Mouse (Mus musculus) embryonic facial prominence, embryonic 14.5 days (tissue): ENCODE data around the gene Stard8. TPM values are rescaled to one million over a fixed set of nuclear protein-coding genes. Genes with fewer than 3 reads are reported as not detected.

Experiments used
- ATAC-seq: fragments of 200-750 bp; cut with Nextera tagmentation; 2 replicates; pipeline ENCODE4 v1.8.0; 2017; ENCODE audit warnings: low read depth, moderate number of reproducible peaks, moderate TSS enrichment
- DNase-seq: peaks from one replicate; pipeline ENCODE4 v3.0.0-alpha.2; 2015; ENCODE audit warnings: low spot score
- H3K27ac ChIP-seq: fragments of 300-500 bp; sonication (generic); replicated peaks from 2 replicates; pipeline ENCODE4 v1.5.1; 2014; ENCODE audit warnings: low read depth, mild to moderate bottlenecking, low read length, moderate library complexity
- H3K27me3 ChIP-seq: fragments of 300-500 bp; sonication (generic); replicated peaks from 2 replicates; pipeline ENCODE4 v1.6.1; 2014; ENCODE audit warnings: low read length; ENCODE audit not compliant: control insufficient read depth, insufficient read depth
- H3K36me3 ChIP-seq: fragments of 300-500 bp; sonication (generic); 2 replicates; pipeline ENCODE4 v1.6.1; 2014; ENCODE audit warnings: low read length, mixed read lengths; ENCODE audit not compliant: control insufficient read depth, insufficient read depth
- H3K4me1 ChIP-seq: fragments of 300-500 bp; sonication (generic); 2 replicates; pipeline ENCODE4 v1.6.1; 2014; ENCODE audit warnings: antibody characterized with exemption, low read length; ENCODE audit not compliant: control insufficient read depth, insufficient read depth
- H3K4me2 ChIP-seq: fragments of 300-500 bp; sonication (generic); 2 replicates; pipeline ENCODE4 v1.6.1; 2014; ENCODE audit warnings: low read depth, mild to moderate bottlenecking, low read length, moderate library complexity, mixed read lengths
- H3K4me3 ChIP-seq: fragments of 300-500 bp; sonication (generic); 2 replicates; pipeline ENCODE4 v1.5.1; 2014; ENCODE audit warnings: low read depth, mild to moderate bottlenecking, low read length
- H3K9ac ChIP-seq: fragments of 300-500 bp; sonication (generic); 2 replicates; pipeline ENCODE4 v1.6.1; 2014; ENCODE audit warnings: low read depth, mild to moderate bottlenecking, low read length, moderate library complexity, mixed read lengths
- H3K9me3 ChIP-seq: fragments of 300-500 bp; sonication (generic); 2 replicates; pipeline ENCODE4 v1.6.1; 2016; ENCODE audit warnings: low read length; ENCODE audit not compliant: control insufficient read depth
- WGBS: fragments of 180-500 bp; shearing (Covaris S2); extraction: QIAGEN DNeasy Blood & Tissue Kit; methylation state at CpG from one replicate; pipeline ENCODE4 v1.1.7; 2014; 5-methylcytosine and 5-hydroxymethylcytosine counted together
- polyA plus RNA-seq: library from polyadenylated mRNA; unstranded; fragments of >200 nt; fragmentation: Nextera tagmentation; extraction: Ambion mirVana; gene quantifications from 2 replicates; pipeline ENCODE4 v1.2.1, GENCODE M21; 2014

The Stard8 gene
- polyA plus RNA-seq, 1 experiment from 2014 or later, result 10.6 TPM

GRCm38 (mm10) chrX:99023951-99024350 lies 20.9 kb downstream of the Stard8 start:
- WGBS, result 67% methylated on average over 1 of the region's 1 CpGs
- no peak overlapping the region for H3K27ac ChIP-seq
- no peak overlapping the region for H3K4me2 ChIP-seq
- H3K36me3 ChIP-seq, result no peaks in the 10 kb centered on the region
- H3K9ac ChIP-seq, result no peak overlapping the region
- no peaks in the 10 kb centered on the region for H3K9me3 ChIP-seq
- H3K4me3 ChIP-seq, result no peak overlapping the region
- no peaks in the 10 kb centered on the region for H3K4me1 ChIP-seq
- no peak for DNase-seq
- ATAC-seq, result no peak
- peaks cover 21% of the 10 kb centered on the region for H3K27me3 ChIP-seq

- Histone ChIP-seq H3K4me2 (no peak overlapping the region), H3K9me3 (no peaks in the 10 kb centered on the region), H3K27me3 (peaks cover 11% of the 10 kb centered on the region), H3K4me1 (no peaks in the 10 kb centered on the region), H3K4me3 (no peak overlapping the region), H3K36me3 (no peaks in the 10 kb centered on the region), H3K27ac (no peak overlapping the region), H3K9ac (no peak overlapping the region)
- WGBS, result 54% methylated on average over 3 of the region's 3 CpGs
- no peak for ATAC-seq
- DNase-seq, result no peak
These were observed 32.4 kb downstream of the Stard8 start for GRCm38 (mm10) chrX:99035407-99035806.

GRCm38 (mm10) chrX:99042451-99042951 lies 39.5 kb downstream of the Stard8 start:
- DNase-seq (peak; percentile 90), ATAC-seq (peak; percentile 96)
- H3K27ac ChIP-seq, result no peak overlapping the region
- H3K27me3 ChIP-seq, result peaks cover 26% of the 10 kb centered on the region
- 20% methylated on average over 20 of the region's 31 CpGs for WGBS
- no peaks in the 10 kb centered on the region for H3K36me3 ChIP-seq
- peak overlapping the region; percentile 82 for H3K4me2 ChIP-seq
- no peaks in the 10 kb centered on the region for H3K9me3 ChIP-seq
- peak overlapping the region; percentile 58 for H3K9ac ChIP-seq
- H3K4me3 ChIP-seq, result peak overlapping the region; percentile 45
- H3K4me1 ChIP-seq, result no peaks in the 10 kb centered on the region

- Histone ChIP-seq H3K27ac (no peak overlapping the region), H3K4me3 (peak overlapping the region; percentile 45), H3K4me2 (peak overlapping the region; percentile 82), H3K27me3 (peaks cover 26% of the 10 kb centered on the region), H3K9me3 (no peaks in the 10 kb centered on the region), H3K4me1 (no peaks in the 10 kb centered on the region), H3K36me3 (no peaks in the 10 kb centered on the region), H3K9ac (peak overlapping the region; percentile 58)
- ATAC-seq (no peak), DNase-seq (no peak)
- WGBS, result 42% methylated on average over 6 of the region's 6 CpGs
These were observed 40.2 kb downstream of the Stard8 start for GRCm38 (mm10) chrX:99043275-99043674.

GRCm38 (mm10) chrX:99043739-99044138 lies 40.7 kb downstream of the Stard8 start:
- H3K4me3 ChIP-seq, result no peak overlapping the region; the same call in 1 of the 2 replicates
- ATAC-seq (no peak), DNase-seq (no peak)
- no peak overlapping the region for H3K9ac ChIP-seq
- peaks cover 26% of the 10 kb centered on the region for H3K27me3 ChIP-seq
- H3K36me3 ChIP-seq, result no peaks in the 10 kb centered on the region
- H3K4me1 ChIP-seq, result no peaks in the 10 kb centered on the region
- H3K27ac ChIP-seq, result no peak overlapping the region
- WGBS, result 78% methylated on average over 4 of the region's 5 CpGs
- H3K4me2 ChIP-seq, result peak overlapping the region; percentile 82; the same call in 1 of the 2 replicates
- H3K9me3 ChIP-seq, result no peaks in the 10 kb centered on the region

GRCm38 (mm10) chrX:99045315-99045714 lies 42.3 kb downstream of the Stard8 start:
- WGBS, result 56% methylated on average over 7 of the region's 7 CpGs
- Histone ChIP-seq H3K4me3 (no peak overlapping the region), H3K9me3 (no peaks in the 10 kb centered on the region), H3K27ac (no peak overlapping the region), H3K27me3 (peaks cover 29% of the 10 kb centered on the region), H3K4me2 (no peak overlapping the region), H3K9ac (no peak overlapping the region), H3K36me3 (no peaks in the 10 kb centered on the region), H3K4me1 (no peaks in the 10 kb centered on the region)
- DNase-seq (no peak), ATAC-seq (no peak)

- Histone ChIP-seq H3K9me3 (no peaks in the 10 kb centered on the region), H3K4me2 (no peak overlapping the region), H3K27me3 (peaks cover 25% of the 10 kb centered on the region), H3K4me1 (no peaks in the 10 kb centered on the region), H3K27ac (0 out of 2 replicates have a peak overlapping the region, but pooled peaks have one; percentile 39), H3K36me3 (no peaks in the 10 kb centered on the region), H3K4me3 (no peak overlapping the region), H3K9ac (no peak overlapping the region)
- DNase-seq (no peak), ATAC-seq (no peak)
- WGBS, result 28% methylated on average over 5 of the region's 5 CpGs
These were observed 43.5 kb downstream of the Stard8 start for GRCm38 (mm10) chrX:99046360-99047055.

GRCm38 (mm10) chrX:99048111-99048510 lies 45.1 kb downstream of the Stard8 start:
- no peaks in the 10 kb centered on the region for H3K36me3 ChIP-seq
- 44% methylated on average over 4 of the region's 4 CpGs for WGBS
- no peak for DNase-seq
- H3K27ac ChIP-seq, result no peak overlapping the region
- H3K27me3 ChIP-seq, result peaks cover 23% of the 10 kb centered on the region
- H3K9ac ChIP-seq, result no peak overlapping the region
- ATAC-seq, result no peak
- no peak overlapping the region for H3K4me2 ChIP-seq
- no peaks in the 10 kb centered on the region for H3K9me3 ChIP-seq
- no peak overlapping the region for H3K4me3 ChIP-seq
- no peaks in the 10 kb centered on the region for H3K4me1 ChIP-seq

GRCm38 (mm10) chrX:99049247-99049646 lies 46.2 kb downstream of the Stard8 start:
- Histone ChIP-seq H3K9ac (no peak overlapping the region), H3K27ac (no peak overlapping the region), H3K4me2 (no peak overlapping the region), H3K4me1 (no peaks in the 10 kb centered on the region), H3K4me3 (no peak overlapping the region), H3K9me3 (no peaks in the 10 kb centered on the region), H3K36me3 (no peaks in the 10 kb centered on the region), H3K27me3 (peaks cover 14% of the 10 kb centered on the region; the same call in 1 of the 2 replicates)
- ATAC-seq (0 out of 2 replicates have a peak, but pooled peaks have one; percentile 41), DNase-seq (peak; percentile 23)
- 39% methylated on average over 5 of the region's 5 CpGs for WGBS
